Mouse (Mus musculus): Measurements from ENCODE around the gene Mllt10. TPM values are rescaled to one million over a fixed set of nuclear protein-coding genes. Genes with fewer than 3 reads are reported as not detected.

The Mllt10 gene
- total RNA-seq, 2 experiments from 2014 or later: 98.0 to 122 TPM

- no peak for ATAC-seq (replicated peaks; ENCODE audit: low FRiP score, poor library complexity, severe bottlenecking)
Measured at GRCm38 (mm10) chr2:18050018-18050417, 5.0 kb upstream of the Mllt10 start.

GRCm38 (mm10) chr2:18050541-18050985 lies 4.5 kb upstream of the Mllt10 start:
- ATAC-seq (replicated peaks; ENCODE audit: low FRiP score, poor library complexity, severe bottlenecking): no peak

GRCm38 (mm10) chr2:18051026-18051830 lies 3.8 kb upstream of the Mllt10 start:
- ATAC-seq (replicated peaks; ENCODE audit: low FRiP score, poor library complexity, severe bottlenecking): no peak

GRCm38 (mm10) chr2:18051831-18052170 lies 3.2 kb upstream of the Mllt10 start:
- no peak for ATAC-seq (replicated peaks; ENCODE audit: low FRiP score, poor library complexity, severe bottlenecking)

- no peak for ATAC-seq (replicated peaks; ENCODE audit: low FRiP score, poor library complexity, severe bottlenecking)
Measured at GRCm38 (mm10) chr2:18052581-18052980, 2.5 kb upstream of the Mllt10 start.

- ATAC-seq (replicated peaks; ENCODE audit: low FRiP score, poor library complexity, severe bottlenecking): no peak
Measured at GRCm38 (mm10) chr2:18053243-18053950, 1.6 kb upstream of the Mllt10 start.

GRCm38 (mm10) chr2:18053951-18054530 lies 996 bp upstream of the Mllt10 start:
- no peak for ATAC-seq (replicated peaks; ENCODE audit: low FRiP score, poor library complexity, severe bottlenecking)

- peak; percentile 86 for ATAC-seq (replicated peaks; ENCODE audit: low FRiP score, poor library complexity, severe bottlenecking)
Measured at GRCm38 (mm10) chr2:18055929-18056785, 1.1 kb downstream of the Mllt10 start.

GRCm38 (mm10) chr2:18056786-18057255 lies 1.8 kb downstream of the Mllt10 start:
- ATAC-seq (replicated peaks; ENCODE audit: low FRiP score, poor library complexity, severe bottlenecking): peak; percentile 74

- peak; percentile 77 for ATAC-seq (replicated peaks; ENCODE audit: low FRiP score, poor library complexity, severe bottlenecking)
Measured at GRCm38 (mm10) chr2:18057336-18058145, 2.5 kb downstream of the Mllt10 start.

GRCm38 (mm10) chr2:18058146-18058708 lies 3.2 kb downstream of the Mllt10 start:
- ATAC-seq (replicated peaks; ENCODE audit: low FRiP score, poor library complexity, severe bottlenecking): no peak

- ATAC-seq (replicated peaks; ENCODE audit: low FRiP score, poor library complexity, severe bottlenecking): no peak
Measured at GRCm38 (mm10) chr2:18059063-18059462, 4.0 kb downstream of the Mllt10 start.

- ATAC-seq (replicated peaks; ENCODE audit: low FRiP score, poor library complexity, severe bottlenecking): no peak
Measured at GRCm38 (mm10) chr2:18059891-18060290, 4.9 kb downstream of the Mllt10 start.

- ATAC-seq (replicated peaks; ENCODE audit: low FRiP score, poor library complexity, severe bottlenecking): no peak
Measured at GRCm38 (mm10) chr2:18060396-18060795, 5.4 kb downstream of the Mllt10 start.

- peak; percentile 56 for ATAC-seq (replicated peaks; ENCODE audit: low FRiP score, poor library complexity, severe bottlenecking)
Measured at GRCm38 (mm10) chr2:18063763-18064251, 8.8 kb downstream of the Mllt10 start.

- peak; percentile 84 for ATAC-seq (replicated peaks; ENCODE audit: low FRiP score, poor library complexity, severe bottlenecking)
Measured at GRCm38 (mm10) chr2:18064356-18064858, 9.4 kb downstream of the Mllt10 start.

GRCm38 (mm10) chr2:18064941-18065707 lies 10.1 kb downstream of the Mllt10 start:
- peak; percentile 65 for ATAC-seq (replicated peaks; ENCODE audit: low FRiP score, poor library complexity, severe bottlenecking)

- ATAC-seq (replicated peaks; ENCODE audit: low FRiP score, poor library complexity, severe bottlenecking): peak; percentile 10
Measured at GRCm38 (mm10) chr2:18065708-18066030, 10.6 kb downstream of the Mllt10 start.

All from erythroid progenitor cell, adult 5-6 weeks (primary cell).